Comparison of ENCODE assay signal across 16 mouse cellular contexts in genomic region chr16:51759228-51759647, GRCm38 (mm10).
A peak's percentile ranks its signal among the peaks of the same experiment; 100 is the strongest.
DNase-seq lines count a peak whose midpoint lies in the region; ATAC-seq and TF ChIP-seq lines count a peak whose summit lies in the region.
"Had no signal": no experiment of that assay in that cellular context is flagged by ENCODE, and none has a peak within 500 bp of the region (broad histone marks: within the 10 kb centered on the region; RNA-seq: fewer than 3 reads in every experiment).

No protein-coding gene starts in this region.

- no peak for TF ChIP-seq CTCF in brain, embryonic 14.5 days (IDR thresholded peaks at IDR 0.05; ENCODE audit: borderline replicate concordance, extremely low read depth, insufficient read depth, insufficient read length)

- no peaks in the 10 kb centered on the region for H3K27me3 ChIP-seq in hindbrain, embryonic 10.5 days (ENCODE audit: insufficient read depth, poor library complexity, severe bottlenecking)
- no peaks in the 10 kb centered on the region for H3K27me3 ChIP-seq in hindbrain, embryonic 13.5 days
- no peaks in the 10 kb centered on the region for H3K27me3 ChIP-seq in embryonic facial prominence, embryonic 14.5 days (replicated peaks; ENCODE audit: control insufficient read depth, insufficient read depth, low read length)
- H3K27me3 ChIP-seq: heart, embryonic 13.5 days; hindbrain, embryonic 15.5 days; limb, embryonic 12.5 days had no signal

- H3K9me3 ChIP-seq in hindbrain, embryonic 10.5 days: no peaks in the 10 kb centered on the region
- H3K9me3 ChIP-seq in hindbrain, embryonic 13.5 days: no peaks in the 10 kb centered on the region
- H3K9me3 ChIP-seq in embryonic facial prominence, embryonic 14.5 days (ENCODE audit: control insufficient read depth, low read length): no peaks in the 10 kb centered on the region
- H3K9me3 ChIP-seq: heart, embryonic 13.5 days; hindbrain, embryonic 15.5 days; limb, embryonic 12.5 days had no signal

- WGBS in hindbrain, embryonic 10.5 days: 50% methylated on average over 4 of the region's 4 CpGs
- WGBS in hindbrain, embryonic 13.5 days: 67% methylated on average over 4 of the region's 4 CpGs
- WGBS in embryonic facial prominence, embryonic 14.5 days: 18% methylated on average over 4 of the region's 4 CpGs

- H3K4me3 ChIP-seq in hindbrain, embryonic 10.5 days: no peak overlapping the region
- H3K4me3 ChIP-seq in hindbrain, embryonic 13.5 days: no peak overlapping the region
- H3K4me3 ChIP-seq in embryonic facial prominence, embryonic 14.5 days (ENCODE audit: low read depth, low read length): no peak overlapping the region
- H3K4me3 ChIP-seq: heart, embryonic 13.5 days; hindbrain, embryonic 15.5 days; limb, embryonic 12.5 days had no signal

- no peak for TF ChIP-seq POLR2A in brain, embryonic 14.5 days (IDR thresholded peaks at IDR 0.05; ENCODE audit: borderline replicate concordance, extremely low read depth, insufficient read depth, insufficient read length, poor library complexity, severe bottlenecking)

- DNase-seq in hindbrain, embryonic 10.5 days (ENCODE audit: low spot score): no peak
- DNase-seq in brain, embryonic 14.5 days (ENCODE audit: low read depth): peak; percentile 68
- no peak for DNase-seq in embryonic facial prominence, embryonic 14.5 days (ENCODE audit: low spot score)
- DNase-seq in layer of hippocampus, adult 9-11 months: peak; percentile 62
- no peak for DNase-seq in thymus, postnatal 10 days (ENCODE audit: low spot score in 2 of 2)
- no peak for DNase-seq in urinary bladder, postnatal 25 days (ENCODE audit: low spot score)
- DNase-seq: adrenal gland, postnatal 14 days; cerebellum, adult 11 months; gastrocnemius, postnatal 25 days; kidney, adult 8-10 months; lung, adult 18-20 months had no signal

- H3K4me2 ChIP-seq in hindbrain, embryonic 13.5 days: no peak overlapping the region
- H3K4me2 ChIP-seq in embryonic facial prominence, embryonic 14.5 days (ENCODE audit: low read depth, low read length): peak overlapping the region; percentile 35; the same call in 1 of the 2 replicates
- H3K4me2 ChIP-seq: heart, embryonic 13.5 days; hindbrain, embryonic 15.5 days; limb, embryonic 12.5 days had no signal

- no peak for ATAC-seq in hindbrain, embryonic 13.5 days (ENCODE audit: low FRiP score)
- ATAC-seq in embryonic facial prominence, embryonic 14.5 days (ENCODE audit: low read depth): no peak
- ATAC-seq: midbrain, embryonic 16.5 days had no signal

- peak overlapping the region; percentile 16; the same call in 1 of the 2 replicates for H3K27ac ChIP-seq in hindbrain, embryonic 10.5 days
- H3K27ac ChIP-seq in hindbrain, embryonic 13.5 days: no peak overlapping the region
- H3K27ac ChIP-seq in embryonic facial prominence, embryonic 14.5 days (replicated peaks; ENCODE audit: low read depth, low read length): no peak overlapping the region
- H3K27ac ChIP-seq: heart, embryonic 13.5 days; hindbrain, embryonic 15.5 days; limb, embryonic 12.5 days had no signal

- H3K4me1 ChIP-seq in hindbrain, embryonic 10.5 days (replicated peaks): no peaks in the 10 kb centered on the region
- H3K4me1 ChIP-seq in hindbrain, embryonic 13.5 days (replicated peaks): peaks cover 4% of the 10 kb centered on the region
- peaks cover 15% of the 10 kb centered on the region; the same call in 1 of the 2 replicates for H3K4me1 ChIP-seq in embryonic facial prominence, embryonic 14.5 days (ENCODE audit: control insufficient read depth, insufficient read depth, low read length)
- H3K4me1 ChIP-seq: hindbrain, embryonic 15.5 days had no signal

- H3K9ac ChIP-seq in hindbrain, embryonic 13.5 days: no peak overlapping the region
- no peak overlapping the region for H3K9ac ChIP-seq in embryonic facial prominence, embryonic 14.5 days (ENCODE audit: low read depth, low read length)
- H3K9ac ChIP-seq: heart, embryonic 13.5 days; hindbrain, embryonic 15.5 days; limb, embryonic 12.5 days had no signal

- no peaks in the 10 kb centered on the region for H3K36me3 ChIP-seq in hindbrain, embryonic 10.5 days
- no peaks in the 10 kb centered on the region for H3K36me3 ChIP-seq in hindbrain, embryonic 13.5 days
- no peaks in the 10 kb centered on the region for H3K36me3 ChIP-seq in embryonic facial prominence, embryonic 14.5 days (ENCODE audit: control insufficient read depth, insufficient read depth, low read length)
- H3K36me3 ChIP-seq: heart, embryonic 13.5 days; hindbrain, embryonic 15.5 days; limb, embryonic 12.5 days had no signal

Comparison
In these comparisons a context has a peak if more than half of its experiments do, and no peak if none do; other contexts are left out.
1. DNase-seq: peak in brain, embryonic 14.5 days (single experiment) and layer of hippocampus, adult 9-11 months (single experiment); none in hindbrain, embryonic 10.5 days (single experiment), embryonic facial prominence, embryonic 14.5 days (single experiment), thymus, postnatal 10 days (0 of 2) and urinary bladder, postnatal 25 days (single experiment).